Mouse (Mus musculus): ENCODE data around the gene Tmem214. TPM values are rescaled to one million over a fixed set of nuclear protein-coding genes. Genes with fewer than 3 reads are reported as not detected.

Tmem214 gene
- polyA plus RNA-seq, 1 experiment from 2014 or later, result 72.3 TPM

DNA sequence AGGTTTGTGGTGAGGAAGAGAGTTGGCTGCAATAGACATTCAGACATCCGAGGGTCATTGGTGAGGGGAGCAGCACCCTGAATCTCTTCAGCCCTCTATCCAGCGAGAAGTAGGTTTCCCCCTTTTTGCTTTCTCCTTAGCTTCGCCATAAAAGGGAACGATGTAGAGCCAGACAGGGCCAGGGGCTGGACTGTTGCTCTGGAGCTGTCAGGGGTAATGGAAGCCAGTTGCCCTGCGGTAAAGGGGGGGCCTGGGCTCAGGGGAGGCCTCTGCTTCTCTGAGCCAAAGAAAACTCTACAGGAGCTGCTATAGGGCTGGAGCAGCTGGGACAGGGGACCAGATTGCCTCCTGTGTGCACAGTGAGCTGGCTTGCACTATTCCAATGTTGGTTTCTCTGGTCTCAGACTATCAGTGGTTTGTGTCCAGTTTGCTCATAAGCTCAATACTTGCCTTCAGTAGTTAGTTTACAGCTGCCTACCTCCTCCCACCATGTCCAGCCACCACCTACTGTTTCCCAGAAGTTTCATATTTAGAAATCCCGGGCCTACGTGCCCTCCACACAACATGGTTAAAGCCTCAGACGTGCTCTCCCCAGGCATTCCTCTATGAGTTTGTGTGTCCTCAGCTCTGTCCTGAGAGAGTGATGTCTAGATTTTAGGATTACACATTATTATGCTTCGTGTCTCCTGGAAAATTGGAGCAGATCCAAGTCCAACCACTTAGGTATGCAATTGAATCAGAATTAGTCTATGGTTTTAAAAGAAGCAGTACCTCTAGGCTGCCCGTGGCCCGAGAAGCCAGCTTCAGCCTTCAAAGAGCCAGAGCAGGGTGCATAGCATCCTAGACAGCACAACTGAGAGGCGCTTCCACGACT is 40.9 kb downstream of the Tmem214 start:
- H3K27ac ChIP-seq, result peak overlapping the region; percentile 98
- H3K4me2 ChIP-seq (replicated peaks), result peak overlapping the region; percentile 93
- WGBS, result 25% methylated on average over 13 of the region's 13 CpGs
- H3K27me3 ChIP-seq (replicated peaks), result no peaks in the 10 kb centered on the region
- H3K36me3 ChIP-seq, result peaks cover 12% of the 10 kb centered on the region; the same call in 1 of the 2 replicates
- peak; percentile 35 for ATAC-seq
- H3K9ac ChIP-seq, result peak overlapping the region; percentile 79; the same call in 1 of the 2 replicates
- H3K9me3 ChIP-seq, result no peaks in the 10 kb centered on the region
- H3K4me1 ChIP-seq (replicated peaks), result peaks cover 58% of the 10 kb centered on the region
- H3K4me3 ChIP-seq (replicated peaks), result peak overlapping the region; percentile 76

DNA sequence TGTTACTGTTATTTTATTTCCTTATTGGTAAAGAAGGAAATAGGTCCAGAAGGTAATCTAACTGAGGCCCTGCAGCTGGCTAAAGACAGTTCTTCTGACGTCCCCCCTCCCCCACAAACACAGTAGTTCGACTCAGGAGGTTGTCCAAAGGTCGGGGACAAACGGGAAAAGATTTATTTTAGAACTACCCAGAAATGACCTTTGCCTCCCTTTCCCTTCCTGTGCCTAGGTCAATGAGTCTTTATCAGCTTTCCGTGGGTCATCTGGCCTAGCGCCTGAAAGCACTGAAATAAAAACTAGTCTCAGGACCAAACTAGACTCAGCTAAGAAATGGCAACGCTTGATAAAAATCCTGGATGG is 41.5 kb downstream of the Tmem214 start:
- Histone ChIP-seq H3K4me3 (replicated peaks) (no peak overlapping the region), H3K36me3 (peaks cover 9% of the 10 kb centered on the region; the same call in 1 of the 2 replicates), H3K9me3 (no peaks in the 10 kb centered on the region), H3K27ac (peak overlapping the region; percentile 98), H3K27me3 (replicated peaks) (no peaks in the 10 kb centered on the region), H3K9ac (no peak overlapping the region), H3K4me1 (replicated peaks) (peaks cover 58% of the 10 kb centered on the region), H3K4me2 (replicated peaks) (peak overlapping the region; percentile 93)
- WGBS, result 5% methylated on average over 7 of the region's 7 CpGs
- no peak for ATAC-seq

DNA sequence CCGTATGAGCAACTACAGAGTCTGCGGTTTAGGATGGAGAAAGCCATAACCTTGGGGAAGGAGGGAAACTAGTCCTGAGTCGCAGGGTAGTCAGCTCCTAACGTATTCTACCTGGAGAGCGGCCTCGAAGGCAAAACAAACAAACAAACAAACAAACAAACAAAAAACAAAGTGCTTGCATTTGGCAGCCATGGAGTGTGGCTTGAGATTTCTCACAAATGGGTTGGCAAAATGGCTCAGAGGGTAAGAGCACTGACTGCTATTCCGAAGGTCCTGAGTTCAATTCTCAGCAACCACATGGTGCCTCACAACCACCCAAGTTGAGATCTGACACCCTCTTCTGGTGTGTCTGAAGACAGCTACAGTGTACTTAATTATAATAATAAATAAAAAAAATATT is 42.1 kb downstream of the Tmem214 start:
- Histone ChIP-seq H3K27me3 (replicated peaks) (no peaks in the 10 kb centered on the region), H3K9ac (no peak overlapping the region), H3K9me3 (no peaks in the 10 kb centered on the region), H3K36me3 (peaks cover 4% of the 10 kb centered on the region; the same call in 1 of the 2 replicates), H3K4me2 (replicated peaks) (no peak overlapping the region), H3K27ac (peak overlapping the region; percentile 98), H3K4me3 (replicated peaks) (no peak overlapping the region), H3K4me1 (replicated peaks) (peaks cover 58% of the 10 kb centered on the region)
- no peak for ATAC-seq
- 75% methylated on average over 7 of the region's 7 CpGs for WGBS

DNA sequence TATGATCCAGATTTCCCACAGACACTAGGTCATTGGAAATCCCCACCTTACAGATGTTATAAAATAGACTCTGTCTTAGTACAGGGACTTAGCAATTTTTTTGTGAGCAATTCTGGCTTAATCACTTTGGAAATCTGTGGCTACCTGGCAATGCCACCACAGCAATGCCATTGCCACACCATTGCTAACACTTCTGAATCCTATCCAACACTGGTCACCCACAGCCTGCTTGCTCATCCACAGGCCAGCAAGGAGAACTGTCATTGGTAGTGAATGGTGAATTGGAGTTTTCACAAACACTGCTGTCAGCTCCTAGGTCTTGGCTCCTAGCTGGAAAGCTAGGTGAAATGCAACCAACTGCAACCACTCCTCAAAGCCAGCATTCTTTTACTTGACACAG is 42.7 kb downstream of the Tmem214 start:
- Histone ChIP-seq H3K36me3 (no peaks in the 10 kb centered on the region), H3K9ac (no peak overlapping the region), H3K4me1 (replicated peaks) (peaks cover 58% of the 10 kb centered on the region), H3K4me3 (replicated peaks) (no peak overlapping the region), H3K4me2 (replicated peaks) (no peak overlapping the region), H3K9me3 (no peaks in the 10 kb centered on the region), H3K27me3 (replicated peaks) (no peaks in the 10 kb centered on the region), H3K27ac (peak overlapping the region; percentile 96)
- no peak for ATAC-seq

DNA sequence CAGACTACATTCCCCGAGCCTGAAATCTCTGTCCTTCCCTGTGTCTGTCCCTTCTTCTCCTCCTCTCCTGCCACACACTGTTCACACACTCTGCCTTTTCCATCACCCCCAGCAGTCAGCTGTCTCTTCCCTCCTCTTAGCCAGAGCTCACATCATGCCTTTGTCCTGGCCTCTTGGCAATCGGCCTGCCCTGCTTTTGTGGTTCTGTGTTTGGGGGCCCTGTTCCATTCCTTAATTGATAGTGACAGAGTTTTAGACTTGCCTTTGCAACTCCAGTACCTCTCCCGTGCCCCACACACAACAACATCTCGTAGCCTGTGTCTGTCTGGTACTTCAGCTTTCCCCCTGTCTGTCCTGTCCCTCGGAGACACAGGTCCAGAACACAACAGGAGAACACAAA is 44.3 kb downstream of the Tmem214 start:
- 57% methylated on average over 5 of the region's 5 CpGs for WGBS
- H3K27me3 ChIP-seq (replicated peaks), result no peaks in the 10 kb centered on the region
- no peak for ATAC-seq
- H3K9ac ChIP-seq, result no peak overlapping the region
- H3K36me3 ChIP-seq, result peaks cover 3% of the 10 kb centered on the region; the same call in 1 of the 2 replicates
- peak overlapping the region; percentile 96 for H3K27ac ChIP-seq
- H3K4me1 ChIP-seq (replicated peaks), result peaks cover 53% of the 10 kb centered on the region
- no peaks in the 10 kb centered on the region for H3K9me3 ChIP-seq
- peak overlapping the region; percentile 41; the same call in 1 of the 2 replicates for H3K4me2 ChIP-seq (replicated peaks)
- H3K4me3 ChIP-seq (replicated peaks), result no peak overlapping the region

DNA sequence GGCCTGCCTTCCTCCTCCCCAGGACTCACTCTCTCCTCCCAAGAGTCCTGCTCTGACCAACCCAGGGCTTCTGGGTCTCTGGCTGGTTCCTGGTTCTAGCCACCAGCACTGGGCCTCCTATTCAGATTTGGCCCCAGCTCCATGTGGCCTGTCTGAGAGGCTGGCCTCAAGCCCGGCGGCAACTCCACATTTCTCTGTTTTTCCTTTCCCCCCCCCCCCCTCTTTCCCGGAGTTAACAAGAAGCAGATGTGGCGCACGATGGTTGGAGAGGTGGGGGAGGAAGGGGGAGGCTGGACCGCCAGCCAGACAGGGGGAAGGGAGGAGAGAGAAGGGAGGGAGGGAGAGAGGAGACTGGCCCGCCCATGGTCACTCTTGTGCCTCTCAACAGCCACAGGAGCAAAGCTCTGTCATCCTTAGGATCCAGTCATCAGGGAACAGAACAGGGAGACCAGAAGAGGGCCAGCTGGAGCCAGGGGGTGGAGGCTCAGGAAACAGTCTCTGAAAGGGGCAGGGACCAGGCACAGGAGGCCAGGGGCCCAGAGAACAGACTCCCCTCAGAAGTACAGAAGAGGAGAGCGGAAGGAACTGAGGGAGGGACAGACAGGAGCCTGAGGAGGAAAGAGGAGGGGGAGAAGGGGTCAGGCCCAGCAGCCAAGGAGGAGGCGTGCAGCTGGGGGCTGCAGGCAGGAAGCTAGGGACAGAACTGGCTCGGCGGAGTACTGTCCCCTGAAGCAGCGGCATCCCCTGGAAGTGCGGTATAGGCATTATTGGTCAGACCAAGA is 45.4 kb downstream of the Tmem214 start, which contains the start of gene Emilin1:
Emilin1 (plus strand) TSS at position 343 of the 782 bp plus-strand sequence.
- peak within 1 kb of the TSS; percentile 79 for H3K4me2 ChIP-seq (replicated peaks)
- H3K9me3 ChIP-seq, result no peaks in the 10 kb centered on the region
- H3K4me3 ChIP-seq (replicated peaks), result peak within 1 kb of the TSS; percentile 53
- peak within 1 kb of the TSS; percentile 96 for H3K27ac ChIP-seq
- peak; percentile 64 for ATAC-seq
- no peaks in the 10 kb centered on the region for H3K27me3 ChIP-seq (replicated peaks)
- peaks cover 13% of the 10 kb centered on the region for H3K36me3 ChIP-seq
- H3K9ac ChIP-seq, result peak within 1 kb of the TSS; percentile 67
- peaks cover 57% of the 10 kb centered on the region for H3K4me1 ChIP-seq (replicated peaks)
- 21% methylated on average over 12 of the region's 13 CpGs for WGBS

DNA sequence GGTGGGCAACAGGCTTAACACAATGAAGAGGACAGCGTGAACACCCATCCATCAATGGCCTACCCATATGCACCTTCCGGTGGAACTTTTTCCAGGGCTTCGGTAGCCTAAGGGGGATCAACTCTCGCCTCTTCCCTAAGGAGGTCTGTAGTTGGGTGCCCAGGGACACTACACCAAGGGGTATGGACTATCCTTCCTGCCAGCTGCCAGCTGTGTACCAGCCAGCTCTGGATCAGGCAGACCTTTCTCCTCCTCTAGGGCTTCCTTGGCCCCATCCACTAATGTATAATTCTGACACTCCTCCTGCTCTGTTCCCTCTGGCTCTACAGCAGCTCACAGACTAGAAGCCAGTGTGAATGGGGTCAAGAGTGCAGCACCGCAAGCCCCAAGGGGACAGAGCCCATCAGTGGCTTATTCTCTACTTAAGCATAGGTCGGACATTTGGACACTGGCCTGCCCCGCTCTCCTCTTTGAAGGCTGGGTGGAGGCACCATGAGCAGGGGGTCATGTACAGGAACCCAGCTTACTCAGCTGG is 46.4 kb downstream of the Tmem214 start:
- Histone ChIP-seq H3K27ac (peak overlapping the region; percentile 96), H3K4me2 (replicated peaks) (peak overlapping the region; percentile 79), H3K36me3 (peaks cover 22% of the 10 kb centered on the region), H3K27me3 (replicated peaks) (no peaks in the 10 kb centered on the region), H3K4me1 (replicated peaks) (peaks cover 48% of the 10 kb centered on the region), H3K4me3 (replicated peaks) (peak overlapping the region; percentile 53), H3K9ac (peak overlapping the region; percentile 67), H3K9me3 (no peaks in the 10 kb centered on the region)
- 54% methylated on average over 7 of the region's 7 CpGs for WGBS
- no peak for ATAC-seq

DNA sequence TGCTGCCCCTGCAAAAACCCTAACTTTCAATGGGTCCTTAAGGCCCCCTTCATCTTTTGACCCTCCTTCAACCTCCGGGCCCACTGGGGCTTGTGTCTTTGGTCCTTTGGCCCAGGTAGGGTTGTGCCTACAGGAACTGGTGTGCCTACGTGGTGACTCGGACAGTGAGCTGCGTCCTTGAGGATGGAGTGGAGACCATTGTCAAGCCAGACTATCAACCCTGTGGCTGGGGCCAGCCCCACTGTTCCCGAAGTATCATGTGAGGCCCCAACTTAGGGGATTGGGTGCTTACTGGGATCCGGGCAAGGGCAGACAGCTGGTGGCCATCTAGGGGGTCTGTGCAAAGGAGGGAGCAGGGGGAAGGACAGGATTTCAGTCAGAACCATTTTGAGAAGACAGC is 47.0 kb downstream of the Tmem214 start:
- Histone ChIP-seq H3K4me3 (replicated peaks) (peak overlapping the region; percentile 53), H3K9me3 (no peaks in the 10 kb centered on the region), H3K4me2 (replicated peaks) (peak overlapping the region; percentile 79), H3K36me3 (peaks cover 22% of the 10 kb centered on the region), H3K9ac (peak overlapping the region; percentile 67), H3K27ac (peak overlapping the region; percentile 96), H3K27me3 (replicated peaks) (no peaks in the 10 kb centered on the region), H3K4me1 (replicated peaks) (peaks cover 41% of the 10 kb centered on the region)
- ATAC-seq, result no peak
- WGBS, result 40% methylated on average over 6 of the region's 6 CpGs

DNA sequence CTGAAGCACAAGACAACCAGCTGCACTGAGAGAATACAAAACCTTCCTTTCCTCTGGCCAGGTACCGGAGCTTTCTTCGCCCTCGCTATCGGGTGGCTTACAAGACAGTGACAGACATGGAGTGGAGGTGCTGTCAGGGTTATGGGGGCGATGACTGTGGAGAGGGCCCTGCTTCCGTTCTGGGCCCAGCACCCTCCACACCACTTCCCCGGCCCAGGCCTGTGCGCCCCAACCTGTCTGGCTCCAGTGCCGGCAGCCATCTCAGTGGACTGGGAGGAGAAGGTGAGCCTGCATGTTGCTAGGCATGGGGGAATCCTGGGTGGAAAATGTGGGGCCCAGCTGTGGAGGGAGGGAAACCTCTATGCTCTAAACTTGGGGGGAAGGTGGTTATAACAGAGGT is 47.6 kb downstream of the Tmem214 start:
- H3K9me3 ChIP-seq, result no peaks in the 10 kb centered on the region
- WGBS, result 41% methylated on average over 9 of the region's 9 CpGs
- H3K27me3 ChIP-seq (replicated peaks), result no peaks in the 10 kb centered on the region
- H3K27ac ChIP-seq, result peak overlapping the region; percentile 96
- peak overlapping the region; percentile 53 for H3K4me3 ChIP-seq (replicated peaks)
- peaks cover 47% of the 10 kb centered on the region for H3K4me1 ChIP-seq (replicated peaks)
- H3K4me2 ChIP-seq (replicated peaks), result peak overlapping the region; percentile 79
- ATAC-seq, result no peak; the same call in none of the 2 replicates
- peak overlapping the region; percentile 67 for H3K9ac ChIP-seq
- H3K36me3 ChIP-seq, result peaks cover 24% of the 10 kb centered on the region

DNA sequence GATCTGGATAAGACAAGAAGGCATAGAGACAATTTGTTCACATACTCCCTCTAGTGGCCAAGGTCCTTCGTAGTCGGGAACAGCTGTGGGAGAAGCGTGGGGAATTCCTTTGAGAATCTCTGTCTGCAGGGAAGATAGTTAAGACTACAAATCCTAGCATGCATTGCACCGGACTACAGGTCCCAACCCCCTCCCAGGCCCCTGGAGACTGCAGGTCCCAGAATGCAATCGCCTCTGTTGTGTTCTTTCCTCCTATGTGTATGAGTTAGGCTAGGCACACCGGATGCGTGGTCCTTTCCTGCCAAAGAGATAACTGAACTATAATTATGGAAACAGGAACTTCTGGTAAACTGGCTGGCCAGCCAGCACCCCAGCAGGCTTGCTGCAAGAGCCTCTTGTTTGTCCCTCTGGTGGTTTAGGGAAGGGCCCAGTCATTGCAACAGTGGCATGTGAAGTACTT is 48.2 kb downstream of the Tmem214 start:
- H3K9me3 ChIP-seq, result no peaks in the 10 kb centered on the region
- under 1% methylated on average over 7 of the region's 7 CpGs for WGBS

DNA sequence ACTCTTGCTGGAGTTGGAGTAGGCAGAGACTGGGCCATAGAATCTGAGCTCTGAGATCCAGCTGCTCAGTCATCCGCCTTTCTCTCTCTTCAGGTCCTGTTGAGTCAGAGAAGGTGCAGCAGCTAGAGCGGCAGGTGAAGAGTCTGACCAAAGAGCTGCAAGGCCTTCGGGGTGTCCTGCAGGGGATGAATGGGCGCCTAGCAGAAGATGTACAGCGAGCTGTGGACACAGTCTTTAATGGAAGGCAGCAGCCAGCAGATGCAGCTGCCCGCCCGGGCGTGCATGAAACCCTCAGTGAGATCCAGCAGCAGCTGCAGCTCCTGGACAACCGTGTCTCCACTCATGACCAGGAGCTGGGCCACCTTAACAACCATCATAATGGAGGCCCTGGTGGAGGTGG is 49.0 kb downstream of the Tmem214 start:
- no peak for ATAC-seq
- H3K4me3 ChIP-seq (replicated peaks), result no peak overlapping the region
- no peak overlapping the region for H3K9ac ChIP-seq
- 92% methylated on average over 9 of the region's 9 CpGs for WGBS
- H3K27me3 ChIP-seq (replicated peaks), result no peaks in the 10 kb centered on the region
- H3K4me2 ChIP-seq (replicated peaks), result no peak overlapping the region
- no peaks in the 10 kb centered on the region for H3K9me3 ChIP-seq
- H3K4me1 ChIP-seq (replicated peaks), result peaks cover 44% of the 10 kb centered on the region
- no peak overlapping the region for H3K27ac ChIP-seq
- peaks cover 27% of the 10 kb centered on the region for H3K36me3 ChIP-seq

More for the DNA sequence above, 48.2 kb downstream of the Tmem214 start:
- ATAC-seq, result peak; percentile 71
- Histone ChIP-seq H3K4me2 (replicated peaks) (peak overlapping the region; percentile 79), H3K4me1 (replicated peaks) (peaks cover 46% of the 10 kb centered on the region), H3K9ac (no peak overlapping the region), H3K27ac (peak overlapping the region; percentile 96), H3K27me3 (replicated peaks) (no peaks in the 10 kb centered on the region), H3K36me3 (peaks cover 27% of the 10 kb centered on the region), H3K4me3 (replicated peaks) (peak overlapping the region; percentile 53)

DNA sequence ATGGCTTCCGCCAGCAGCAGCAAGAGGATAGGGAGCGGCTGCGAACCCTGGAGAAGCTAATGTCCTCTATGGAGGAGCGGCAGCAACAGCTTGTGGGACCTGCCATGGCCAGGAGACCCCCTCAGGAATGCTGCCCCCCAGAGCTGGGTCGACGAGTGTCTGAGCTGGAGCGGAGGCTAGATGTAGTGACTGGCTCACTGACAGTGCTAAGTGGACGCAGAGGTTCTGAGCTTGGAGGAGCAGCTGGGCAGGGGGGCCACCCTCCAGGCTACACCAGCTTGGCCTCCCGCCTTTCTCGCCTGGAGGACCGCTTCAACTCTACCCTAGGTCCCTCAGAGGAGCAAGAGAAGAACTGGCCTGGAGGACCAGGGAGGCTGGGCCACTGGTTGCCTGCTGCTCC is 49.5 kb downstream of the Tmem214 start:
- Histone ChIP-seq H3K4me3 (replicated peaks) (no peak overlapping the region), H3K4me1 (replicated peaks) (peaks cover 43% of the 10 kb centered on the region), H3K27me3 (replicated peaks) (no peaks in the 10 kb centered on the region), H3K4me2 (replicated peaks) (no peak overlapping the region), H3K9me3 (no peaks in the 10 kb centered on the region), H3K36me3 (peaks cover 27% of the 10 kb centered on the region), H3K9ac (no peak overlapping the region), H3K27ac (no peak overlapping the region)
- ATAC-seq, result no peak
- WGBS, result 94% methylated on average over 11 of the region's 11 CpGs
